Mouse (Mus musculus) cerebellum, adult 2 months (tissue): ENCODE measurements around the gene Ift52. TPM values are rescaled to one million over a fixed set of nuclear protein-coding genes. Genes with fewer than 3 reads are reported as not detected.
"Not testable (repeated sequence)": the region's sequence is repeated elsewhere in the genome, so short reads cannot be mapped to it uniquely, and the experiment has no call there.

Experiments used
- DNase-seq, 2 experiments: peaks; one replicate each; pipeline ENCODE4 v3.0.0; 2021
- H3K27ac ChIP-seq: fragments of 200-500 bp; 2 replicates; pipeline ENCODE4 v1.5.1; 2012; ENCODE audit warnings: low read length, control low read depth, inconsistent platforms; ENCODE audit not compliant: insufficient read depth
- H3K27me3 ChIP-seq: fragments of 200-500 bp; 2 replicates; pipeline ENCODE4 v1.6.1; 2012; ENCODE audit warnings: inconsistent platforms, mild to moderate bottlenecking, low read length, moderate library complexity; ENCODE audit not compliant: control insufficient read depth, insufficient read depth
- H3K4me1 ChIP-seq: fragments of 200-500 bp; 2 replicates; pipeline ENCODE4 v1.6.1; 2011; ENCODE audit warnings: low read length; ENCODE audit not compliant: control insufficient read depth, insufficient read depth
- H3K4me3 ChIP-seq: fragments of 200-500 bp; replicated peaks from 2 replicates; pipeline ENCODE3; 2011; ENCODE audit warnings: mild to moderate bottlenecking, low read depth, low read length, control low read depth; ENCODE audit not compliant: insufficient read depth
- CTCF ChIP-seq: fragments of 200-500 bp; IDR thresholded peaks from 2 replicates; pipeline ENCODE4 v1.5.1; 2011; ENCODE audit warnings: low read depth, mild to moderate bottlenecking, control low read depth, low read length, moderate library complexity, borderline replicate concordance; ENCODE audit not compliant: insufficient read depth
- POLR2A ChIP-seq: fragments of 200-500 bp; IDR thresholded peaks from 2 replicates; pipeline ENCODE4 v1.6.1; 2011; ENCODE audit warnings: low read length, control low read depth, borderline replicate concordance; ENCODE audit not compliant: insufficient read depth
- WGBS: fragments of 180-500 bp; shearing (Covaris S2); methylation state at CpG from one replicate; pipeline ENCODE4 v1.1.7; 2018; 5-methylcytosine and 5-hydroxymethylcytosine counted together
- polyA plus RNA-seq: library from polyadenylated mRNA; depleted of rRNA; stranded (reverse); fragments of >200 nt; gene quantifications from 2 replicates; pipeline ENCODE4 v1.2.3, GENCODE M21; 2012

The Ift52 gene
- polyA plus RNA-seq, 1 experiment: 35.9 TPM

- 26% methylated on average over 5 of the region's 5 CpGs for WGBS
- Histone ChIP-seq H3K27ac (no peak overlapping the region), H3K4me1 (peaks cover 2% of the 10 kb centered on the region; the same call in 1 of the 2 replicates), H3K4me3 (no peak overlapping the region), H3K27me3 (no peaks in the 10 kb centered on the region; the same call in 1 of the 2 replicates)
- TF ChIP-seq POLR2A (no peak), CTCF (no peak)
- no peak for DNase-seq
These were observed 38.6 kb downstream of the Ift52 start for GRCm38 (mm10) chr2:163055715-163056114.

GRCm38 (mm10) chr2:163056584-163056983 lies 39.4 kb downstream of the Ift52 start:
- 88% methylated on average over 9 of the region's 9 CpGs for WGBS
- TF ChIP-seq POLR2A (no peak), CTCF (no peak)
- Histone ChIP-seq H3K4me3 (no peak overlapping the region), H3K4me1 (peaks cover 2% of the 10 kb centered on the region; the same call in 1 of the 2 replicates), H3K27me3 (no peaks in the 10 kb centered on the region; the same call in 1 of the 2 replicates), H3K27ac (no peak overlapping the region)
- no peak for DNase-seq

- DNase-seq, H3K27me3 ChIP-seq, H3K27ac ChIP-seq, H3K4me3 ChIP-seq, H3K4me1 ChIP-seq: not testable (repeated sequence)
- 92% methylated on average over 7 of the region's 7 CpGs for WGBS
These were observed 41.8 kb downstream of the Ift52 start for GRCm38 (mm10) chr2:163058981-163059380.

GRCm38 (mm10) chr2:163060630-163061029 lies 43.5 kb downstream of the Ift52 start:
- no peak for TF ChIP-seq CTCF
- no peak for TF ChIP-seq POLR2A
- H3K27me3 ChIP-seq: no peaks in the 10 kb centered on the region
- no peak overlapping the region for H3K4me3 ChIP-seq
- WGBS: 79% methylated on average over 6 of the region's 6 CpGs
- no peak overlapping the region for H3K27ac ChIP-seq
- DNase-seq: no peak
- H3K4me1 ChIP-seq: no peaks in the 10 kb centered on the region

DNA sequence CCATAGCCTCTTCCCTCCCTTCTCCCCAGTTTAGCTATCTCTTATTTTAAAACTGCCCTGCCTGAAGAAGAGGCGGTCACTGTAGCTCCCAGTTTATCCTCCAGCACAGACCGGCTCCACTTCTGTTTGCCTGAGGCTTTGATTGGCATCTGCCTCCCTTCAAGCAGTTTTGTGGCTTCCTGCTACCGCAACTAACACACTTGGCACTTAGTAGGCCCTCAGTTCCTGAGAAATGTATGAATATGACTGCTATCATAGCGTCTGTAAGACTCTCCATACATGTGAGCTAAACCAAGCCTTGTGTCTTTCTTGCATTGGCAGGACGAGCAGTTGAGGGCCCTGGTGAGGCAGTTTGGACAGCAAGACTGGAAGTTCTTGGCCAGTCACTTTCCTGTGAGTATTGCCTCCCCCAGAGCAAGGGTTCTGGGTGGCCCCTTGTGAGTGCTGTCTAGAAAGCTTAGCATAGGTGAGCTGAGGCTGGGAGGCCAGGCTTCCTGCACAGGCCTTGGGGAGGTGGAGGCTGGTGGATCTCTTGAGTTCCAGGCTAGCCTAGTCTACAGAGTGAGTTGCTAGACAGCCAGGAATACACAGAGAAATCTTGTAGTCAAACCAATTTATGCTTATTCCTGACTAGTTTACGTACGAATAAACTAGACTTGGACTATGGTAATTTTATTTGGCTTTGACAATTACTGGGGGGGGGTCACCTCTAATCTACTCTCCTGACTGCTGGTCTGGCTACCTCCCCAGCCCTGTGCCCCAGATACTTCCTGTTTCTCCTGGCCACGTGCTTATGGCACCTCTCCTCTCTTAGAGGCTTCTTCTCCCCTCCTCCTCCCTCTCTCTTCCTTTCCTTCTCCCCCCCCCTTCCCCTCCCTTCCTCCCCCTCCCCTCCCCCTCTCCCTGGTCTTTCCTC lies 44.3 kb downstream of the Ift52 start:
- H3K27ac ChIP-seq: no peak overlapping the region
- TF ChIP-seq CTCF (no peak), POLR2A (no peak)
- no peak for DNase-seq
- no peak overlapping the region for H3K4me3 ChIP-seq
- 89% methylated on average over 8 of the region's 8 CpGs for WGBS
- H3K27me3 ChIP-seq: no peaks in the 10 kb centered on the region
- no peaks in the 10 kb centered on the region for H3K4me1 ChIP-seq

GRCm38 (mm10) chr2:163062119-163062508 lies 45.0 kb downstream of the Ift52 start:
- TF ChIP-seq CTCF (no peak), POLR2A (no peak)
- Histone ChIP-seq H3K27ac (no peak overlapping the region), H3K27me3 (no peaks in the 10 kb centered on the region), H3K4me3 (no peak overlapping the region), H3K4me1 (no peaks in the 10 kb centered on the region)
- DNase-seq: no peak
- 82% methylated on average over 6 of the region's 6 CpGs for WGBS

GRCm38 (mm10) chr2:163066326-163066725 lies 49.2 kb downstream of the Ift52 start:
- 86% methylated on average over 6 of the region's 6 CpGs for WGBS
- no peak for TF ChIP-seq CTCF
- TF ChIP-seq POLR2A: no peak
- H3K4me3 ChIP-seq: no peak overlapping the region
- H3K4me1 ChIP-seq: no peaks in the 10 kb centered on the region
- no peaks in the 10 kb centered on the region for H3K27me3 ChIP-seq
- H3K27ac ChIP-seq: no peak overlapping the region
- DNase-seq: no peak

DNA sequence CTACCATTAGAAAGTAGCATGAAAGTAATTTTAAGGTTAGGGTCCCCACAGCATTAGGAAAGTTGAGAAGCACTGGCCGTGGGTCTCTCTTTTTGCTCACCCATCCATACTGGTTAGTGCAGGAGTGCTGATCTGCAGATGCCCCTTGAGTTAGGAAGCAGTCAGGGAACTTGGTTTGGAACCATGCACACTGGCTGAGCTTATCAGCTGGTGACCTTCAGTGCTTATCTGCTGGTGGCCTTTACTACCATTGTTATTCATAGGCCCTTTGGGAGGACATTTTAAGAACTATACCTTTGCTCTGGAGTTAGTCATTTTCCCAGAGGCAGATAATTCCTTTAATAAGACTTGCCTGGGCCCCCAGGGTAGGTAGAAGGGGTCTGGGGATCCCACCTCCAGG lies 50.1 kb downstream of the Ift52 start:
- no peaks in the 10 kb centered on the region for H3K27me3 ChIP-seq
- TF ChIP-seq CTCF (no peak), POLR2A (no peak)
- 91% methylated on average over 1 of the region's 1 CpGs for WGBS

More for the DNA sequence above, 50.1 kb downstream of the Ift52 start:
- no peak overlapping the region for H3K27ac ChIP-seq
- no peak for DNase-seq
- no peak overlapping the region for H3K4me3 ChIP-seq
- H3K4me1 ChIP-seq: no peaks in the 10 kb centered on the region
